21 mouse cellular contexts compared by ENCODE assay signal in genomic region chr7:78433617-78434144, GRCm38 (mm10).
DNase-seq lines count a peak whose midpoint lies in the region; ATAC-seq and TF ChIP-seq lines count a peak whose summit lies in the region.
"Had no signal": no experiment of that assay in that cellular context is flagged by ENCODE, and none has a peak within 500 bp of the region (broad histone marks: within the 10 kb centered on the region; RNA-seq: fewer than 3 reads in every experiment).

No protein-coding gene starts in this region.

- ATAC-seq in heart, embryonic 12.5 days (ENCODE audit: insufficient number of reproducible peaks, low FRiP score): no peak
- ATAC-seq: activated CD4-positive, CD25-positive, alpha-beta regulatory T cell, adult 4 months; inflammation-experienced regulatory T-cells, adult 6 months had no signal

- no peaks in the 10 kb centered on the region for H3K27me3 ChIP-seq in heart, embryonic 12.5 days (replicated peaks)
- H3K27me3 ChIP-seq: embryonic facial prominence, embryonic 15.5 days; heart, embryonic 13.5 days; stomach, embryonic 15.5 days had no signal

- no peak overlapping the region for H3K4me3 ChIP-seq in heart, embryonic 12.5 days
- H3K4me3 ChIP-seq: embryonic facial prominence, embryonic 15.5 days; gastrocnemius, adult 2 months; heart, embryonic 13.5 days; stomach, embryonic 15.5 days had no signal

- whole genome bisulfite sequencing in heart, embryonic 12.5 days: 44% methylated on average over 5 of the region's 5 CpGs

- H3K9me3 ChIP-seq in heart, embryonic 12.5 days (replicated peaks): no peaks in the 10 kb centered on the region
- H3K9me3 ChIP-seq: embryonic facial prominence, embryonic 15.5 days; heart, embryonic 13.5 days; stomach, embryonic 15.5 days had no signal

- H3K36me3 ChIP-seq in heart, embryonic 12.5 days: no peaks in the 10 kb centered on the region
- H3K36me3 ChIP-seq: embryonic facial prominence, embryonic 15.5 days; heart, embryonic 13.5 days; stomach, embryonic 15.5 days had no signal

- peak; percentile 3 for DNase-seq in embryo, embryonic 11 days
- DNase-seq in embryo, embryonic 10.5 days (ENCODE audit: low spot score): no peak
- DNase-seq in heart, postnatal 10 days: peak; percentile 19 to 32
- DNase-seq in brain, embryonic 14.5 days (ENCODE audit: low read depth): peak; percentile 63
- DNase-seq in lung, postnatal 36 days: peak; percentile 37
- DNase-seq in left cerebral cortex, adult 8-10 months (ENCODE audit: low spot score in 2 of 2): no peak
- no peak for DNase-seq in right cerebral cortex, postnatal 10 days (ENCODE audit: low spot score in 2 of 2)
- DNase-seq: adrenal gland, adult 8-10 months; cerebellum, adult 8-10 months; cerebellum, postnatal 36 days; gastrocnemius, adult 2 months; kidney, adult 18-20 months; thymus, postnatal 36 days had no signal

- TF ChIP-seq POLR2A in brain, embryonic 14.5 days (IDR thresholded peaks at IDR 0.05; ENCODE audit: borderline replicate concordance, extremely low read depth, insufficient read depth, insufficient read length, poor library complexity, severe bottlenecking): no peak

- intact Hi-C loops in heart, postnatal 10 days (cut with DNase I): no loop called here

- H3K4me1 ChIP-seq in heart, embryonic 12.5 days (replicated peaks): 0 out of 2 replicates have a peak, but pooled peaks cover 4% of the 10 kb centered on the region
- H3K4me1 ChIP-seq: embryonic facial prominence, embryonic 15.5 days; stomach, embryonic 15.5 days had no signal

- TF ChIP-seq CTCF in brain, embryonic 14.5 days (IDR thresholded peaks at IDR 0.05; ENCODE audit: borderline replicate concordance, extremely low read depth, insufficient read depth, insufficient read length): no peak

- H3K27ac ChIP-seq in heart, embryonic 12.5 days (ENCODE audit: poor library complexity, severe bottlenecking): no peak overlapping the region
- H3K27ac ChIP-seq: embryonic facial prominence, embryonic 15.5 days; gastrocnemius, adult 2 months; heart, embryonic 13.5 days; hindbrain, embryonic 14.5 days; kidney, postnatal 0 days; stomach, embryonic 15.5 days had no signal

- H3K4me2 ChIP-seq in heart, embryonic 12.5 days: no peak overlapping the region
- H3K4me2 ChIP-seq: embryonic facial prominence, embryonic 15.5 days; heart, embryonic 13.5 days; hindbrain, embryonic 14.5 days; stomach, embryonic 15.5 days had no signal

- H3K9ac ChIP-seq in heart, embryonic 12.5 days: no peak overlapping the region
- H3K9ac ChIP-seq: embryonic facial prominence, embryonic 15.5 days; heart, embryonic 13.5 days; hindbrain, embryonic 14.5 days; stomach, embryonic 15.5 days had no signal

Comparison
In these comparisons a context has a peak if more than half of its experiments do, and no peak if none do; other contexts are left out.
1. DNase-seq: peak in embryo, embryonic 11 days (single experiment), heart, postnatal 10 days (2 of 2), brain, embryonic 14.5 days (single experiment) and lung, postnatal 36 days (single experiment); none in embryo, embryonic 10.5 days (single experiment), left cerebral cortex, adult 8-10 months (0 of 2) and right cerebral cortex, postnatal 10 days (0 of 2).